Mouse (Mus musculus) heart, embryonic 13.5 days (tissue): Measurements from ENCODE around the gene Glis1. TPM values are rescaled to one million over a fixed set of nuclear protein-coding genes. Genes with fewer than 3 reads are reported as not detected.

ENCODE experiments used
- ATAC-seq: fragments of 200-750 bp; cut with Nextera tagmentation; 2 replicates; pipeline ENCODE4 v1.8.0; 2017; ENCODE audit warnings: moderate TSS enrichment; ENCODE audit not compliant: insufficient number of reproducible peaks, low FRiP score, low TSS enrichment; ENCODE audit errors: extremely low read depth
- H3K27ac ChIP-seq: fragments of 300-500 bp; sonication (generic); replicated peaks from 2 replicates; pipeline ENCODE4 v1.5.1; 2015; ENCODE audit warnings: moderate library complexity, mild to moderate bottlenecking, inconsistent platforms
- H3K27me3 ChIP-seq: fragments of 300-500 bp; sonication (generic); replicated peaks from 2 replicates; pipeline ENCODE4 v1.6.1; 2015; ENCODE audit warnings: mild to moderate bottlenecking, inconsistent platforms
- H3K36me3 ChIP-seq: fragments of 300-500 bp; sonication (generic); 2 replicates; pipeline ENCODE4 v1.6.1; 2015; ENCODE audit warnings: mild to moderate bottlenecking, inconsistent platforms
- H3K4me1 ChIP-seq: fragments of 300-500 bp; sonication (generic); 2 replicates; pipeline ENCODE4 v1.6.1; 2015; ENCODE audit warnings: inconsistent platforms
- H3K4me2 ChIP-seq: fragments of 300-500 bp; sonication (generic); 2 replicates; pipeline ENCODE4 v1.6.1; 2015; ENCODE audit warnings: inconsistent platforms, mild to moderate bottlenecking, moderate library complexity
- H3K4me3 ChIP-seq: fragments of 300-500 bp; sonication (generic); 2 replicates; pipeline ENCODE4 v1.5.1; 2015; ENCODE audit warnings: moderate library complexity, mild to moderate bottlenecking, inconsistent platforms
- H3K9ac ChIP-seq: fragments of 300-500 bp; sonication (generic); 2 replicates; pipeline ENCODE4 v1.6.1; 2015; ENCODE audit warnings: inconsistent platforms, mild to moderate bottlenecking, moderate library complexity
- H3K9me3 ChIP-seq: fragments of 300-500 bp; sonication (generic); 2 replicates; pipeline ENCODE4 v1.6.1; 2016; ENCODE audit warnings: inconsistent platforms
- WGBS: fragments of 180-500 bp; shearing (Covaris S2); methylation state at CpG from one replicate; pipeline ENCODE4 v1.1.7; 2015; ENCODE audit warnings: mixed read lengths; 5-methylcytosine and 5-hydroxymethylcytosine counted together
- polyA plus RNA-seq: library from polyadenylated mRNA; unstranded; fragments of >200 nt; fragmentation: Nextera tagmentation; extraction: Ambion mirVana; gene quantifications from 2 replicates; pipeline ENCODE4 v1.2.1, GENCODE M21; 2015

The Glis1 gene
- polyA plus RNA-seq: 0.12 and 0.64 TPM in 2 replicates

GRCm38 (mm10) chr4:107434356-107435237 is at the start of gene Glis1:
Gene Glis1, plus strand, starts transcription at chr4:107434591.
- Histone ChIP-seq H3K4me3 (peak within 1 kb of the TSS; percentile 71), H3K27me3 (peaks cover 84% of the 10 kb centered on the region), H3K36me3 (no peaks in the 10 kb centered on the region), H3K4me2 (peak within 1 kb of the TSS; percentile 98), H3K27ac (no peak within 1 kb of the TSS), H3K9me3 (no peaks in the 10 kb centered on the region), H3K9ac (peak within 1 kb of the TSS; percentile 76), H3K4me1 (peaks cover 21% of the 10 kb centered on the region)
- peak; percentile 79; the same call in 1 of the 2 replicates for ATAC-seq
- under 1% methylated on average over 109 of the region's 112 CpGs for WGBS

DNA sequence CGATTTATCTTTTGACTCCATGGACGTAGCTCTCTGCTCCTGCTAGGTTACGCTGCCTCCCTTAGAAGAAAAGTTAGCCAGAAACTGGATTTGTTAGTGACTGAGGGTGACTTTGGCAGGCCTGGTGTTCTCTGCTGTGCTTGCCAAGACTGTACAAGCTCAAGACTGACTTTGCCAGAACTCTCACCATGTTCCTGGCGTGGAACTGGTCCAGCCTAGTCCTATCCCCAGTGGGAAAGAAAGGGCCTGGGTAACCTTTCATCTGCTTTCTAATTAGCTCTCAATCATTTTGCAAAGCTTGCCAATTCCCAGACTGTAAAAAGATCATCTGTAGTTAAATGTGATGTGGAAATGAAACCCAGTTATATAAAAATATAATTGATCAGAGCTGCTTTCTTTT is 47.4 kb upstream of the Glis1 start:
- H3K4me3 ChIP-seq: no peak overlapping the region
- peaks cover 98% of the 10 kb centered on the region for H3K36me3 ChIP-seq
- H3K27ac ChIP-seq: no peak overlapping the region
- no peaks in the 10 kb centered on the region for H3K9me3 ChIP-seq
- no peak overlapping the region for H3K4me2 ChIP-seq
- H3K9ac ChIP-seq: no peak overlapping the region
- no peak for ATAC-seq
- no peaks in the 10 kb centered on the region for H3K27me3 ChIP-seq
- WGBS: 94% methylated on average over 4 of the region's 4 CpGs
- no peaks in the 10 kb centered on the region for H3K4me1 ChIP-seq

DNA sequence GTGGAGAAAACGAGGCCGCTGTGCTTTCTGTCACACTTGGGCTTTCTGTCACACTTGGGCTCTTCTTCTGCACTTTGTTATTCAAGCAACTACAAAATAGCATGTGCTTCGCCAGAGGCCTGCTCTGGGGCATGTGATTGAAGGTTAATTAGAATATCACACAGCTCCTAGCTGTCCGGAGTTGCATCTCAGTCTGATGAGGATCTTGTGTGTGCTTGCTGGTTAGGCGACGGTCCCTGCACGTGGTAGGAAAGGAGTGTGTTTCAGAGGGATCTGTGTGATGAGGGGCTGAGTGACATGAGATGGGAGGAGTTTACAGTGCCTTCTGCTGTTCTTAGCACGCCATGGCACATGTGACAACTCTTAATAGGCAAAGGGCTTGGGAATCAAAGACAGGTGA is 46.9 kb upstream of the Glis1 start:
- no peak for ATAC-seq
- WGBS: 91% methylated on average over 8 of the region's 8 CpGs

DNA sequence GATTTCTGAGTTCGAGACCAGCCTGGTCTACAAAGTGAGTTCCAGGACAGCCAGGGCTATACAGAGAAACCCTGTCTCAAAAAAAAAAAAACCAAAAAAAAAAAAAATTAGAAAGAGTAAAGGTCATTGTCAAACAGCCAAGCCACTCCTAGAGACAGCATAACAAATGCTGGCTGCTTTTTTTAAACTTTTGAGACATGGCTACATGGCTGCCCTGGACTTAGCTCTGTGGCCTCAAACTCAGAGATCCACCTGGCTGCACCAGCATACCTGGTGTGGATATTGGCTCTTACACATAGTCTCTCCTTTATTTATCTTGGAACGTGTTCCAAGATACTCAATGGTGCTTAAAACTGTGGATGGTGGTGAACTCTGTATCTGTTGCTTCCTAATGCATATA is 46.1 kb upstream of the Glis1 start:
- no peak for ATAC-seq
- Histone ChIP-seq H3K9me3 (no peaks in the 10 kb centered on the region), H3K4me2 (no peak overlapping the region), H3K4me1 (no peaks in the 10 kb centered on the region), H3K4me3 (no peak overlapping the region), H3K27ac (no peak overlapping the region), H3K36me3 (peaks cover 98% of the 10 kb centered on the region), H3K27me3 (no peaks in the 10 kb centered on the region), H3K9ac (no peak overlapping the region)
- WGBS: 80% methylated on average over 2 of the region's 2 CpGs

More for the DNA sequence above, 46.9 kb upstream of the Glis1 start:
- Histone ChIP-seq H3K27me3 (no peaks in the 10 kb centered on the region), H3K4me2 (no peak overlapping the region), H3K9me3 (no peaks in the 10 kb centered on the region), H3K4me1 (no peaks in the 10 kb centered on the region), H3K27ac (no peak overlapping the region), H3K9ac (no peak overlapping the region), H3K4me3 (no peak overlapping the region), H3K36me3 (peaks cover 98% of the 10 kb centered on the region)

GRCm38 (mm10) chr4:107389345-107389744 is 45.0 kb upstream of the Glis1 start:
- Histone ChIP-seq H3K4me2 (no peak overlapping the region), H3K36me3 (peaks cover 99% of the 10 kb centered on the region), H3K27me3 (no peaks in the 10 kb centered on the region), H3K4me1 (no peaks in the 10 kb centered on the region), H3K9ac (no peak overlapping the region), H3K4me3 (no peak overlapping the region), H3K9me3 (no peaks in the 10 kb centered on the region), H3K27ac (no peak overlapping the region)
- 94% methylated on average over 3 of the region's 3 CpGs for WGBS
- no peak for ATAC-seq

DNA sequence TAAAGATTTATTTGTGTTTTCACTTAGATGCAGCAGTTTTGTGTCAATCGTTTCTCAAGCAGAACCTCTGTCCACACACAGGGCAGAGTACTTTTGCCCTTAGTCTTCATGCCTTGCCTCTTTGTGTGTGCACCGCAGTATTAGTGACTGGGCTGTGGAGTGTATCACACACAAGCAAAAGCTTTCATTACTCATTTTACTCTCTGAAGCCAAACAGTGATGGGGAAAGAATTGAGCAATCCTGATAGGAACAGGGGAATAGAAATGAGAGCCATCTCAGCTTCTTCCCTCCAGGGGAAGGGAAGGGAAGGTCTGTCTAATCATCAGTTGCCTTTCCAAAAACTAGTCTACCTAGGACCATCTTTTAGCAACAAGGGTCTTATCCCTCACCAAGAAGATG is 40.6 kb upstream of the Glis1 start:
- H3K4me1 ChIP-seq: no peaks in the 10 kb centered on the region
- no peaks in the 10 kb centered on the region for H3K9me3 ChIP-seq
- no peaks in the 10 kb centered on the region for H3K27me3 ChIP-seq
- H3K27ac ChIP-seq: no peak overlapping the region
- WGBS: 91% methylated on average over 2 of the region's 2 CpGs
- ATAC-seq: no peak
- peaks cover 99% of the 10 kb centered on the region for H3K36me3 ChIP-seq
- no peak overlapping the region for H3K4me3 ChIP-seq
- no peak overlapping the region for H3K4me2 ChIP-seq
- no peak overlapping the region for H3K9ac ChIP-seq

GRCm38 (mm10) chr4:107420202-107420601 is 14.2 kb upstream of the Glis1 start:
- Histone ChIP-seq H3K4me1 (peaks cover 9% of the 10 kb centered on the region), H3K27ac (no peak overlapping the region), H3K9me3 (no peaks in the 10 kb centered on the region), H3K36me3 (peaks cover 28% of the 10 kb centered on the region), H3K4me2 (no peak overlapping the region), H3K4me3 (no peak overlapping the region), H3K27me3 (peaks cover 19% of the 10 kb centered on the region), H3K9ac (no peak overlapping the region)
- WGBS: 62% methylated on average over 4 of the region's 4 CpGs
- ATAC-seq: no peak

- Histone ChIP-seq H3K4me2 (peak overlapping the region; percentile 68), H3K36me3 (peaks cover 18% of the 10 kb centered on the region), H3K27ac (no peak overlapping the region), H3K9me3 (no peaks in the 10 kb centered on the region), H3K4me3 (peak overlapping the region; percentile 32), H3K4me1 (peaks cover 9% of the 10 kb centered on the region), H3K27me3 (peaks cover 28% of the 10 kb centered on the region), H3K9ac (peak overlapping the region; percentile 61)
- ATAC-seq: no peak
- 4% methylated on average over 14 of the region's 14 CpGs for WGBS
Observed at GRCm38 (mm10) chr4:107421711-107422110, 12.7 kb upstream of the Glis1 start.

DNA sequence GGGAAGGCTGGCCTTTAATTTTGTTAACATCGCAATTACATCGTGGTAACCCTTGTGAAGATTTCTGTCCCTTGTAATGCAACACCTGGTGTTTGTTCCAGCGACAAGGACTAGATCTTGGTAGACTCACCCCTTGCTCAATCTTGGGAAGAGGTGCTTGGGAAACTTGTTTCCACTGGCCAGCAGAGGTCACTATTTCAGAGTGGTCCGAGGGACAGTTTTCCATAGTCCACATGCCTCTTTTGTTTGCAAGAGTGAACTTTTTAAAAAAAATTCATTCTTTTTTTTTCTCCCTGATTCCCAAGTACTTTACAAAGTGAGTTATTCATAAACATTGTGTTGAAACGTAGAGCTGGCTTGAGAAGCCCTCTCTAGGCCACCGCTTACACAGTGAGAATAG is 12.2 kb upstream of the Glis1 start:
- Histone ChIP-seq H3K27me3 (peaks cover 33% of the 10 kb centered on the region), H3K9ac (no peak overlapping the region), H3K9me3 (no peaks in the 10 kb centered on the region), H3K4me3 (peak overlapping the region; percentile 32; the same call in 1 of the 2 replicates), H3K36me3 (peaks cover 16% of the 10 kb centered on the region), H3K4me1 (peaks cover 9% of the 10 kb centered on the region), H3K27ac (no peak overlapping the region), H3K4me2 (peak overlapping the region; percentile 68)
- WGBS: 21% methylated on average over 6 of the region's 6 CpGs
- no peak for ATAC-seq

DNA sequence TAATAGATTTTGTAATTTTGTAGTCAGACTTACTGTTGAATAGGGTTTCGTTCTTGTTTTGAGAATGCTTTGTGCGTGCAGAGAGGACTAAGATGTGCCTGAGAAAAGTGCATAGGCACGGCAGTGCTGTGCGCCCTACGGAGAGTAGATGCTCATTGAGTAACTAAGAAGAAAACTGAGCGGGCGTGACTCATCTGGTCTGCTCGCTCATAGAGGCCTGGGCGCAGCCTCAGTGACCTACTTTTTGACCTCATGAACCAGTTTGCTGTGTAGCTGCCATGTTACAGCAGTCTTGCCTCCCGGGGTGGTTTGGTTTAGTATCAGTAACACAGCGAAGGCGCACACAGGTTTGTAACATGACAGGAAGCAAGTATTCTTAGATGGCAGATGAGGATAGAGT is 8.8 kb upstream of the Glis1 start:
- Histone ChIP-seq H3K9me3 (no peaks in the 10 kb centered on the region), H3K36me3 (no peaks in the 10 kb centered on the region), H3K27ac (no peak overlapping the region), H3K4me2 (no peak overlapping the region), H3K9ac (no peak overlapping the region), H3K27me3 (peaks cover 48% of the 10 kb centered on the region), H3K4me1 (peaks cover 11% of the 10 kb centered on the region), H3K4me3 (no peak overlapping the region)
- no peak for ATAC-seq
- 91% methylated on average over 12 of the region's 12 CpGs for whole genome bisulfite sequencing

DNA sequence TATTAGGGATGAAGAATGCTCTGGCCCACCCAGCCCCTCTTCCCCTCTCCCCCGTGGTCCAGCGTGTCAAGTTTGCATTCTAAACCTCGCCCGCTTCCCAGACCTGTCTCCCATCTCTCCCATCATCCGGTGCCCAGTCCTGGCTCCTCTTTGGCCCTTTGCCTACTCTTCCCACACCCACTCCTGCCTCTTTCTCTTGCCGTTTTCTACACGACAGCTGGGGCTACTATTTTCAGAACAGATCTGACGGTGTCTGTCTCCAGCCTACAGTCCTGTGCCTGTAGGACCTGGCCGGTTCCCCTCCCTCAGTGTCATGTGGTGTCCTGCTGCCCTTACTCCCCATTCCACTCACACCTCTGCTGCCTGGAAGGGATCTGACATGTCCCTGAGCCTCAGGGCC is 7.8 kb upstream of the Glis1 start:
- no peak overlapping the region for H3K4me2 ChIP-seq
- H3K36me3 ChIP-seq: no peaks in the 10 kb centered on the region
- WGBS: 52% methylated on average over 9 of the region's 9 CpGs
- no peak overlapping the region for H3K9ac ChIP-seq
- ATAC-seq: no peak
- H3K9me3 ChIP-seq: no peaks in the 10 kb centered on the region
- H3K27me3 ChIP-seq: peaks cover 45% of the 10 kb centered on the region
- H3K27ac ChIP-seq: no peak overlapping the region
- no peak overlapping the region for H3K4me3 ChIP-seq
- peaks cover 7% of the 10 kb centered on the region for H3K4me1 ChIP-seq

DNA sequence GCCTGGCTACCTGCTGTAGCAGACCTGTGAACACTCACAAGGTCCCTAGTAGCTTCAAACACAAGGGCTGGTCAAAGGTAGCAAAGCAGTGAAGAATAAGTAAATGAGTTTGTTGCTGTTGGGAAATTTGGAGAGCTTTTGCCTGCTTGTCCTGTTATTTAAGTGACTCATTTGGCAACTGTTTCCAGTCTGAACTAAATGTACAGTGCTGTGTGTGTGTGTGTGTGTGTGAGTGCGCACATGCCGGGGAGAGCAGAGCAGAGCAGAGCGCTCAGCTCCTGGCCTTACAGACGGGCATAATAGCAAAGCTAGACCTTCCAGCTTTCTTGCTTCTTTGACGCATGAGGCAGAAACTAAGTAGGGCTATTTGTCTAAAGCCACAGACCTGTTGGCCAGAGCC is 1.7 kb upstream of the Glis1 start:
- H3K4me1 ChIP-seq: peaks cover 21% of the 10 kb centered on the region
- peaks cover 74% of the 10 kb centered on the region for H3K27me3 ChIP-seq
- no peak overlapping the region for H3K4me2 ChIP-seq
- ATAC-seq: no peak
- H3K4me3 ChIP-seq: no peak overlapping the region
- no peak overlapping the region for H3K27ac ChIP-seq
- H3K9ac ChIP-seq: no peak overlapping the region
- WGBS: 84% methylated on average over 5 of the region's 5 CpGs
- no peaks in the 10 kb centered on the region for H3K9me3 ChIP-seq
- no peaks in the 10 kb centered on the region for H3K36me3 ChIP-seq
